Mouse (Mus musculus) G1E (cell line): Measurements from ENCODE around the gene Psg20.

Experiments used
- CTCF ChIP-seq: IDR thresholded peaks from 2 replicates; pipeline ENCODE4 v1.5.1; 2012; ENCODE audit warnings: low read depth, low read length, inconsistent platforms, mixed read lengths
- TAL1 ChIP-seq: conservative IDR thresholded peaks from 2 replicates; pipeline ENCODE4 v1.6.1; 2012; ENCODE audit warnings: low read depth, low read length, inconsistent platforms, mixed read lengths

DNA sequence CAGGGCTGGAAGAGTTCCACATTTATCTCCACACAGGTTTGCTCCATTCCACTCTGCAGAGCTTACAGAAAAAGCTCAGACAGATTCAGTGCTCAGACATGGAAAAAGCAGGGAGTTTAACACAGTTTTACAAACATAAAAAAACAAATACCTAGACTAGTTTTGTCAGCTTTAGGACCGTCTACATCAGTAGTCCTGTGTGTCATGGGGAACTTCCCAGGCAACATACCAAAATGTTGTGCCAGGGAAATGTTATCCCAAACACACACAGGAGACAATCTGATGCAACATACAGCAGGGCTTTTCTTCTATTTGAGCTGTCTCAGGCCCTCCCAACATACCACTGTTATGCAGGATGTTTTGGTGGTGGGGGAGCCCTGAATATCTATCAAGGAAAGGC lies 24.9 kb upstream of the Psg20 start:
- no peak for TF ChIP-seq CTCF
- no peak for TF ChIP-seq TAL1
